Mouse (Mus musculus): ENCODE data around the gene Gm20683.

DNA sequence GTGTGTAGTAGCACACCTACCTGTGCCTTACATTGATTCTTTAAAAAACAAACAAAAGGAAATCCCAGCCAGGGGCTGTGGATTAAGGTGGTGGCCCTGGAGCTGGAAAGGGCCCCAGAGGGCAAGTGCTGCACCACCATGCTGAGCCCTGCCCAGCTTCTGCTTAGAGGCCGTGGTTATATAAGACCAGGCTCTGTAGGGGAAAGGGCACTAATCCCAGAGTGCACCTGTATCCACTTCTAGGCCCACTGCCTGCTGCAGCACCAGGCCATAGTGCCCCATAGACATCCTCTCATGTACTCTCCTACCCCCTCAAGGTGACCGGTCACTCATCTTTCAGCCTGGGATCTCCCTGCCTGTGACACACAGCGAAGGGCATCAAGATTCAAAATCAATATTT, 24.6 kb upstream of the Gm20683 start:
- no peak for TF ChIP-seq POLR2A (IDR thresholded peaks at IDR 0.05; ENCODE audit: insufficient read length, low read depth)
- no peak for TF ChIP-seq USF1 (IDR thresholded peaks at IDR 0.05; ENCODE audit: low read depth)
- no peak for TF ChIP-seq SRF (IDR thresholded peaks at IDR 0.05; ENCODE audit: control insufficient read depth, insufficient read length, low read depth)
- TF ChIP-seq MYOD1 (IDR thresholded peaks at IDR 0.05; ENCODE audit: control insufficient read depth in 1 of 3, insufficient read length in 2 of 3, low read depth in 2 of 3) = no peak
- TF ChIP-seq TCF12 (IDR thresholded peaks at IDR 0.05; ENCODE audit: insufficient read depth, poor library complexity, severe bottlenecking) = no peak
- TF ChIP-seq MAX (IDR thresholded peaks at IDR 0.05; ENCODE audit: low read depth) = no peak
- no peak for TF ChIP-seq E2F4 (IDR thresholded peaks at IDR 0.05; ENCODE audit: insufficient read depth)
